Mouse (Mus musculus) lung, postnatal 25 days (tissue): ENCODE data around the gene Cdh4.

Experiments used
- DNase-seq: peaks from one replicate; pipeline ENCODE4 v3.0.0; 2022; ENCODE audit warnings: low spot score

The Cdh4 gene

DNA sequence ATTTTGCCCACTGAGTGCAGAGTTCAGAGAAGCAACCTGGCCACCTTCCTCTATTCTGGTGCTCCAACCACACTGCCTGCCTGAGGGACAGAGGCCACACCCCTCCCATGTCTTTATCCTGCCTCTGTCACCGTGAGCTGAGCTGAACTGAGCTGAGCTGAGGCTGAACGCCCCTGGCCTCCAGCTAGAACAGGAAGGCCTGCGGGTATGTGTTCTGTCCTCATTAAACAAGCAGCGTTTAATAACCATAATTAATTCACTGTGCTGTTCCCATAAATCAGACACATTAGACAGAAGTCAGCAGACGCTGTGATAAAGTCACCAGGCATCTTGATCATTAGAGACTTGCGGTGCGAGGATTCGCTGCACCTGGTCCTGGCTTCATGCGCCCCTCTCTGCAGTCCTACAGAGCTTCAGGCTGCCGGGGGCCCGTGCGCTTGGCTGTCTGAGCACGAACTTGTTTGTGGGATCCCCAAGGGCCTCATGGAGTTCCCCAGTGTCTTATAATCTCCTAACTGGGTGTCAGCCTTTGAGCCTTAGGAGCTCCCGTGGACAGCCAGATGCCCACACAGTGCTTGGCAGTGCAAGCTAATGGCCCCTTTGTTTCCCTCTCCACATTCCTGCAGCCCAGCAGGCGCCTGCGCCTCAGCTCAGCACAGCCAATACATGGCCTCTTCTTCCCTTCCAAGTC lies 291.1 kb downstream of the Cdh4 start:
- DNase-seq, result no peak

DNA sequence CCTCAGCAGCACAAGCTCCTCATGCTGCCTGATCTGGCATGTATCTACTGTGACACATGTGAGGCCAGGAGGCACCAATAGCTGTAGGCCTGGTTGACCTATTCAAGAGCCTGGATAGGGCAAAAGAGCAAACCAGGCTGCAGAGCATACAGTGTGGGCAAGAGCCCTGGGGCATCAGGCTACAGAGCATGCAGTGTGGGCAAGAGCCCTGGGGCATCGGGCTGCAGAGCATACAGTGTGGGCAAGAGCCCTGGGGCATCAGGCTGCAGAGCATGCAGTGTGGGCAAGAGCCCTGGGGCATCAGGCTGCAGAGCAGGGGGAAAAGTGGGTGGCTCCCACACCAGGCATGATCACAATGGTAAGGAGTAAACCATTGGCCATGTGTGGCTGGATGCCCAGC lies 300.2 kb downstream of the Cdh4 start:
- no peak for DNase-seq

DNA sequence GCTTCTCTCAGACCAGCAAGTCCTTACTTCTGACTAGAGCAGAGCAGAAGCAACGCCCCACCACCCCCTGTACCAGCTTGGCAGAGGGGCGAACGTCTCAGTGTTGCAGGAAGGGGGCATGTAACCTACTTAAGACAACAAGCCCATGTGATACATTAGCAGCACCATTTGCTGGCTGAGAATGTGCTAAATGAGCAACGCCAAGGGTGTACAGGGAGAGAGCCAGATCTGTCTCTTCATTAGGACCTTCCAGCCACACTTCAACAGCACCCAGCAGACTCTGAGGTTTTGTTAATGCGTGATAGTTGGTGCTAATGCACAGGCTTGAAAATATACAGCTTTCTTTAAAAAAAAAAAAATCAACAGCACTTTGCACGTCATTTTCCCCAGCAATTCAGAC lies 300.6 kb downstream of the Cdh4 start:
- no peak for DNase-seq

DNA sequence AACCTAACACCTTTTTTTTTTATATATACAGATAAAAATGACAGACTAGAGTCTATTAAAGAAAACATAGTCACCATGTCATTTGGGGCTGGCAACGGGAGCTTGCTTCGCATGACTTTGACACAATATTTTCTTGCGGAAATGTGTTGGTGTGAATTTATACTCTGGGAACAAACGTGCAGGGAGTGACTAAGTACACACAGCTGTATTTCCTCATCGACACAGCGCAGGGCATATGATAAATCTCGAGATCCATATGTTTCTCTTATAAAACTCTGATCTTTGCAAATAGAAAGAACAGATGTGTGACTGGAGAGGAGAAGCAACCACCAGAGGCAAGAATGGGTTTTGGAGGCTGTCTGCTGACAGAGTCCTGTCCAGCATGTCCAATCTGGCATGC lies 304.3 kb downstream of the Cdh4 start:
- DNase-seq, result no peak

DNA sequence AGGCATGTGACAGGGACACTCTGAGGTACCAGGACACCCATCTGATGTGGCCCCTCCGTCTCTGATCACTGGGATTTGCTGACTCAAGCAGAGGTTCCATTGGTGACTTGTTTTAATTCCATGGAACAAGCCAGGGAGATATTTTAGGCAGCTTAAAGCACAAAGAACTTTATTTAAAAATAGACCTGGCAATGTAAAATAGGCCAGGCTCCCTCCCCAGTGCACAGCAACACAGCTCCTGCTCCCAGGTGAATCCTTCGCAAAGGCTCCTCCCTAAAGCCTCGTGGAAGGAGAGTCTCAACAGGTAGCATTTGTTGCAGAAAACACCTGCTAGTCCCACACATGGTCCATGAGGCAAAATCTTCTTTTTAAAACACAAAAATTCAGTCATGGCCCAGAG lies 307.2 kb downstream of the Cdh4 start:
- no peak for DNase-seq

DNA sequence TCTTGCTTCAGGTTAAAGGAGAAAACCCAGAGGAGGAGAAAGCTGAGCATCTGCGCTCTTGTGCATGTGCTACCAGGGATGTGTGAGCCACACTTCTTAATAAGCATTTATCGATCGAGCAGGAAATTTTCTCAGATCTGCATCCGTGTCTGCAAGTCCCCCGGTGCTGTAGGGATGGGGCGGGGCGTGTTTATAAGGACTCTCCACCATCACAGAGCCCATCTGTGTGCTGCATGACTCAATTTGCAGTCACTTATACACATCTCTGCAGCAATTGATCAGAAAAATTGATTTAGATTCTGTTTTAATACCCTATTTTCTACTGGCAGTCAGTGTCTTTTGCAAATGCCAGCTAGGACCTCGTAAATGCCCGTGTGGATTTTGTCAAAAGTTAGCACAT lies 311.6 kb downstream of the Cdh4 start:
- DNase-seq, result no peak

DNA sequence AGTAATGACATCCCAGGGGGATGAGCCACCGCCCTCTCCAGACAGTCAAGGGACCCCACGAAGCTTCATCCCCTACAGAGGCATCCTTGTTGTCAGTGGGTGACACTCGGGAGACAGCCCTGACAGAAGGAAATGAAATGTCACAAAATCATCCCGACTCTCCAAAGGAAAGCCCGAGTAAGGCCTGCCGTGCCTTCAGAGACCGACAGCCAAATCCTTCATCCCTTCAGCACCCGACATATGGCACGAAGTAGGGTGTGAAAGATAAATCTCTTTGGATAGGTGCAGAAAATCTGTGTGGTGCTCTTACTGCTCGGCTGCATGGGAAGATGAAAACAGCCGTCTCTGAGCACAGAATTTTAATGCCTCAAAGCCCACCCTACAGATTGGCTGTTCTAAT lies 312.5 kb downstream of the Cdh4 start:
- no peak for DNase-seq

DNA sequence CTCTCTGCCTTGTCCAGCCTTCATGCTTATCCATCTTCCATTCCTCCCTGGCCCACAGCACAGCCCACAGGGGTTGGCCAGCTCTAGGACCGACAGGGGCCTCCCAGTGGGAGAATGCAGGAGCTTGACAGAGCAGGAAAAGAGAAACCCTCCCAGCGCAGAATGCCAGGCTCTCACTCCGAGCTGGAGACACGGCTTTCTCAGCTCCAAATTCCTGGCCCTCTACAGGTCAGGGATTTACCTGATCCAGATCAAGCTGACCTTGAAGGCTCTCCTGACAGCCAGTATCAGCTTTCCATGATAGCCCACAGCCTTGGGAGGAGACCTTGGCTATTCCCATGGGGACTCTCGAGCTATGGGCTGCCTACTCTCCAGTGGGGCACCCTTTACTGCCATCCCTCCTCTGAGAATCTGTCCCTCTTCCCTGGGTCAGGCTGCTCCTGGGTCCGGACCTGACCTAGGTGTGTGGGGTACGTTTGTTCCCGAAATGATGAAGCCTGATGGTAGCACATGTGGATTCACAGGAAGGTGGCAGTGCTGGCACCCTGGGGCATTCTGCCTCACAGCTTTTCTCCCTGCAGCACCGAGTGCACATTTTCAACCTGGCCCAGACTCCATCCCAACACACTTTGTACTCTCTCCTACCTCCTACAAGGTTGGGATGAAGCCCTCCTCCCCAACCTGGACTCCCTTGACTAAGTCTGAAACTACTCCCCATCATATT lies 319.6 kb downstream of the Cdh4 start:
- DNase-seq, result no peak

DNA sequence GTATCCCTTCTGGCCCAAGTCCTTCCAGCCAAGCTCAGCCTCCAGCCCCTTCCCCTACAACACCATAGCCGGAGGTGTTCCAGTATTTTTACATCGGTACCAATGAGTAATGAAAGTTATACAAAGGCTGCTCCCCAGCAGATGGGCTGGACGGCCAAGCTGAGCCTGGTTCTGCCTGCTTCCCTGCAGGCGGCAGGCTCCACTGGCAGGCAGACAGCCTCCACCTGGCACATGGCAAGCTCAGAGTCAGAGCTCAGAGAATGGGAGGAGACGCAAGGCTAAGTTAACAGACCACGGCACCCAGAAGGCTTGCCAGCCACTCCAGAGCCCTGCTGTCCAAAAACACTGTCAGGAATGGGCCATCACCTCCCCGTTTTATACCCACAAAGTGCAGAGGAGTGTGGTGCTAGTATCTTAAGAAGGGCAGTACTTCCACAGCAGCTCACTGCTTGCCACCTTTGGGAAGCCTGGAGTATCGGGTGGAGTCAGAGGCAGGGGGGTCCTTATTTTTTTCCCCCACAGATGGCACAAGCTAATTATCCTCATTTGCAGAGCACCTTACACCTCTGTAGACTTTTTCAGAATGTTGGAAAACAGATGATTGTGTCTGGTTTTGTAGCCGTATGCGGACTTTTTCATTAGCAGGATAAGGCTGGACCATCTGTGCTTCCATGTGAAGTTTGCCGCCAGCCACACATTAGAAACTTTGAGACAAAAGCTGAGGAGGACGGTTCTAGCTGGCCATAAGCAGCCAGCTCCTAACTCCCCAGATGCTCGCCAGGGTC lies 320.5 kb downstream of the Cdh4 start:
- no peak for DNase-seq

DNA sequence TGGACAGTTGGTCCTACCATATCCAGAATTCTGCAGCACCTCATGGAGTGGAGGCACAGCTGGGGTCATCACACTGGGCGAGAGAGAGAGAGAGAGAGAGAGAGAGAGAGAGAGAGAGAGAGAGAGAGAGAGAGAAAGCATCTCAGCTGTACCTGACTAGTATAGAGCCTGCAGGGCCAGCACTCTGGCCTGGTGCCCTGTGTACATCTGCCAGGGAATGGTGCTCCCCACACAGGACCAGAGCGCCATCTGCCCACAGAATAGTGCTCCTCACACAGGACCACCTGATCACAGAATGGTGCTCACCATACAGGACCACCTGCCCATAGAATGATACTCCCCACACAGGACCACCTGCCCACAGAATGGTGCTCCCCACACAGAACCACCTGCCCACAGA lies 322.2 kb downstream of the Cdh4 start:
- no peak for DNase-seq

DNA sequence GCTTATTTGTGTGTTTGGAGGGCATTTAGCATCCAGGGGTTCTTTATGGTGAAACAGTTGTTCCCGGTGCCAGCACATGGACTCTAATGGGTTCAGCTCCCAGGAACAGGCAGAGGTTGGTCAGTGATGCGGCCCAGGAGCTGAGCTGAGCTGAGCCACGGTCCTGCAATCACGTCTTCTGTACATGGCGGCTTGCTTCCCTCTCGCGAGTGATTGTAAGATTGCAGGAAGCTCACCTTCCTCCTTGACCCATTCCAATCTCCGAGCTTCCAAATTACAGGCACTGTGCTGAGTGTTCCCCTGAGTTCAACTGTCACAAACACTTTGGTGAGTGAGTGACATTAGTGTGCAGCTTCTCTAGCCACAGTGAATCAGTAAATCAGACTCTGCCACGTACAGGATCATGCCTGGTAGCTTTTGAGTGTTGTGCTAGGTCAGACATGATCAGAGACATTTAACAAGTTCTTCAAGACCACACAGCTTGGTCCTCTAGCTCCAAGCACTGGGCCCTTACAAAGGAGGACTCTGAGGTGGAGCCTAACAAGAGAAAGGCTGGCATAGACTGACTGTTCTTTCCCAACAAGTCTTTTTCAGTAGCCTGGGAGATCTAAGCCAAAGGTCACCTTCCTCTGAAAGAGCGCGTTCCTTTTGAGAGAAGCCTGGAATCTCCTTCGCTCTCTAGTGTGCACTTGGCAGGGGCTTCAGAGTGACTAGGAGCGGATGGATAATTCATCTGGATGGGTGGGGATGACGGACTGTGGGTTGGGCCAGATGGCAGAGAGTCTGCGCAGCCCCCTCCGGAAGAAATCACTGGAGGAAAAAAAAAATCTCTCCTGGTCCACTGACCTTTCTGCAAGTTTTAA lies 324.7 kb downstream of the Cdh4 start:
- peak; percentile 6 for DNase-seq

DNA sequence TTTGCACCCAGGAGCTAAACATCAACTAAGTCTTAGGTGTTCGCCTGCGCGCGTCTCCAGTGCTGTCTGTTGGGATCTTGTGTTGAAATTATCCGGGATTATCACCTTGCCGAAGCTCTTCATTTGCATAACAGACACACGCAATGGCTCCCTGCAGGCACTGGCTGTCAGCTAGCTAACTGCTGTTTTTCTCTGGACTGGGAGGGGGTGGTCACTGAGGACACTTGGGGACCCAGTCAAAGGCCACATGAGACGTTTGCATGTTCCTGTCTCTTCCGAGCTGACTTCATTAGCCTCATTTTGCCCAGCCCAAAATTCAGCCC lies 325.3 kb downstream of the Cdh4 start:
- DNase-seq, result no peak

DNA sequence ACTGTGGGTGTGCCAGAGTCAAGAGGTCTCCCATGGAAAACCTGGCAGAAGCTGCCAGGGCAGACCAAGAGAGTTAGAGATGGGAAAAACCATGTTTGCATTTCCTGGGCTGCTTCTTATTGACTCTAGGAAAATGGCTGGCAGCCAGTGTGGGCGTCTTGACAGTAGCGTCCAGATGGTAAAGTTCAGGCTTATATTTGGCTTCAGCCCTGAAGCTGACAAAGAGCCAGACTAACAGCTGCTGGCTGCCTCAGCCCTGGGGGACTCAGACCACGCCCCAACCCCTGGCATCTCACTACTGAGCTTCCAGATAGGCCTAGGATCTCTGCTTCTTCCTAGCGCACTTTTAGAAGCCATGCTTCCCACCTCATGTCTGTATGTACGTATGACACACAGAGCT lies 326.9 kb downstream of the Cdh4 start:
- DNase-seq, result peak; percentile 43

DNA sequence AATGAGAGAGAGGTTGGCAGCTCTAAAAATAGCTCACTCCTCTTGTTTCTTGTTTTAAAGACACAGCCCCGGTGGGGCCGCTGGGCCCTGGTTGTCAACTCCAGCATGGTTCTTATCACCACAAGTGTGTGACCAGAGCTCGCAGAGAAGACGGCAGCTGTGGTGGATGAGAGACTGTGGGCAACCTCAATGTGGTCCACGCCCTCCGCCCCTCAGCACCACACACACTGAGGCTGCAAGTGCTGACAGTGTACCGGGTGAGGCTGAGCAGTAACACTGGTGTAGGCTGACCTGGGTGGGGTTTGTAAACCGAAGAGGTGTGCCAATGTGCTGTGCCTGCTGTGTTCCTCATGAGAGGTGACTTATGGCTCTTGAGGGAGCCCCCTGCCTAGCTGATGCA lies 327.7 kb downstream of the Cdh4 start:
- no peak for DNase-seq

DNA sequence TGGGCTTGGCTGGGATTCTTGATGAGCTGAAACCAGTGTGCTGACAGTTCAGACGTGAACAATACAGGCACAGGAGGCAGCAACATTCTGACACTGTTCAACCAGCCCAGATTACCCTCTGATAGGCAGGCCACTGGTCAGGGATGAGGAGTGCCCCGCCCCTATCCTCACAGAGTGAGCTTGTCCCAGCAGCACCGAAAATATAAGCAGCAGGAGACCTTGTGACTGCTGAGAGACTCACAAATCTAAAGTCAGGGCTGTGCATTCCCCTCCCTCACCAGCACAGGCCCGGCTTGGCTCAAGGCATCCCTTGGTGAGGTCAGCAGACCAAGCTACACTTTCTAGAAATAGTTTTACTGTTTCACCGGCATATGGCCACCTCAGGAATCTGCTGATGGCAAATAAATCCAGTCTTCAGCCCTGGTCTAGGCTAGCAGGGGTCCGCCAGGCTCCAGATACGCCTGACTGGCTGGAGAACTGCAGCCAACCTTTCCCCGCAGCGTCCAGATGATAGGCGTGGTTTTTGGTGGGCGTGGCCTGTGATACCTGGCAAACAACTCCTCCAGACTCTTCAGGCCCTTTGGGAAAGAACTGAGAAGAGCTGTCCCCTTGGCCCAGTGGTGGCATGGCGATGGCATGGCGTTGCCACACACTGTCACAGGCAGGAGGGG lies 332.3 kb downstream of the Cdh4 start:
- DNase-seq, result peak; percentile 16

DNA sequence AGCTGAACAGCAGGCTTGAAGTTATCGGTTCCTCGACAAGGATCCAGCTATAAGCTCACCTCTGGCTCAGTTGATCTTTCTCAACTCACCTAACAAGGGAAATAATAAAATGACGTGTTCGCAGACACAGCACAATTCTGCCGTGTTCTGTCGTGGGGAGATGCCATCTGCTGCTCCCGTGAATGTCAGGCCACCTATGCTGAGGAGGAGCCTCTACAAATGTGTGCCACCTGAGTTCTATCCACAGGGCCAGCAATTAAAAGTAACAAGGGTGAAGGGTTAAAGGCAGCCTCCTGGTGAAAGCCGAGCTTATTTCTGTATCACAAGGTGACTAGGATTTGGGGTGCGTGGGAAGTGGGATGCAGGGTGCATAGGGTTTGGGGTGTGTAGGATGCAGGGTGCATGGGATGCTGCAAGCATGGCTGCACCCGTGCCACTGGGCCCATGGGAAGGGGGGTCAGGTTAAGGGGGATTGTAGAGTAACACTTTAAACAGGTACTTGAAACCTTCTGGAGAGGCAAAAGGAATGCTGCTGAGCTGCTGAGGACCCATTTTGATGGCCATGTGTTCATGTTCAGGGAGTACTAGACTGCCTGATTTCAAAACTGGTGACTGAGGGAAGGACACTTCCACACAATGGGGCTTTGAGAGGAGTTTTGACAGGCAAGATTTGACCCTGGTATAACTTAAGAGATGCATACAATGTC lies 333.9 kb downstream of the Cdh4 start:
- peak; percentile 52 for DNase-seq

DNA sequence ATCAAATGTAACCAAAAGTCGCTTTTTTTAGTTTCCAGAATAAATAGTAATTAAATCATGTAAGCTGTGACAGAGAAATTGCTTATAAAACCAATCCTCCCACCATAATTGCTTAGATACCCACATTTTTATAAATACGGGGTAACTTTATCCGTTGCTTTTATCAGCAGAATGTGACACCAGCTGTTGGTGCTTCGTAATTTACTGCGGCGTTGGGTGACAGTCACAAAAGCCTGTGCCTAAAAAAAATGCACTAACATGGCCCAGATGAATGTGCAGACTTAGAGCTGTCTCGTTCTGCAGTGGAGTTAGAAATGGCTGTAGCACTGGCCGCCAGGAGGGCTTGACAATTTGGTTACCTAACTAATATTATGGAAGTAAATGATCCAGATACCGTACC lies 337.0 kb downstream of the Cdh4 start:
- no peak for DNase-seq

DNA sequence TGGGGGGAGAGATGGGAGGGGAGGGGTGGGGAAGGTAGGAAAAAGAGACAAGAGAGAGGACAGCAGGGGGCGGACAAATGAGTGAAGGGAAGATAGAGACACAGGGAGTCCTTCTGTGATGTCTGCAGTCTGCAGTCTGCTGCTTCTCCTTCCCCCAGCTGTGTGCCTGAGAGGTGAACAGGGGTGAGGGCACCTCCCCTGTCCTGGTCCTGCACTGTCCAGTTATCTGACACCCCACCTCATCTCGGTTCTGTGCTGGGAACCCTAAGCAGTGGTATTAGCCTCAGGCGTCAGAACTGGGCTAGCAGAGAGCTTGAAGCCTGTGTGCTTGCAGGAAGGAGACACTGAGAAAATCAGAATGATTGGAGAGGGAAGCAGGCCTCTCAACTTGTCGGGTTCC lies 338.7 kb downstream of the Cdh4 start:
- DNase-seq, result no peak

DNA sequence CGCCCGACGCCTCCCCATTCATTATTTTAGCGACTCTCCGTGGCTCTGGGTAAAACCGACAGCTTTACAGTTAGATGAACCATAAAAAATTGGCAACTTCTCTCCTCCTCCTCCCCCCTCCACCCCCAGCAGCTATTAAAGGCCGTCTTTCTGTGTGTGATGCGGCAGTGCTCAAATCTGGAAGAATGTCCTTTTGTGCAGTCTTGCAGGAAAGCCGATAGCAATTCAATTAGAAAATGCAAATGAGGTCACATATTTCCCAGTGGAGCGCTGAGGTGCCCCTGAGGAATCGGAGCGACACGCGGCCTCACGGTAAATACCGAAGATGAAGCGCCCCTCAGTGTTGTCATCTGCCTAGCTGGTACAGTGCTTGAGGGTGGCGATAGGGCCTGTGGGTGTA lies 345.0 kb downstream of the Cdh4 start:
- DNase-seq, result no peak

DNA sequence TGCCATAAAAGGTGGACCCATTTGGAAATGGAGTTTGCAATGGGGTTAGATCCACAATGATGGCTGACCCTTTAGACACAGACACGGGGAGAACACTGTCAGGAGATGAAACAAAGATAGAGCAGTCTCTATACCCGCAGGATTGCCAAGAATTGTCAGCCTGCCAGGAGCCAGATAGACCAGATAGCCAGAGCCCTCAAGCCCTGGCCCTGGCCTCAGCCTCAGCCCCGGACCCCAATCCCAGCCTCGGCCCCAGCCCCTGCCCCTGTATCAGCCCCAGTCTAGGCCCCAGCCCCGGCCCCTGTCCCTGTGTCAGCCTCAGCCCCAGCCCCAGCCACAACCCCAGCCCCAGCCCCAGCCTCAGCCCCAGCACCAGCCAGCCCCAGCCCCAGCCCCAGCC lies 345.6 kb downstream of the Cdh4 start:
- DNase-seq, result no peak

DNA sequence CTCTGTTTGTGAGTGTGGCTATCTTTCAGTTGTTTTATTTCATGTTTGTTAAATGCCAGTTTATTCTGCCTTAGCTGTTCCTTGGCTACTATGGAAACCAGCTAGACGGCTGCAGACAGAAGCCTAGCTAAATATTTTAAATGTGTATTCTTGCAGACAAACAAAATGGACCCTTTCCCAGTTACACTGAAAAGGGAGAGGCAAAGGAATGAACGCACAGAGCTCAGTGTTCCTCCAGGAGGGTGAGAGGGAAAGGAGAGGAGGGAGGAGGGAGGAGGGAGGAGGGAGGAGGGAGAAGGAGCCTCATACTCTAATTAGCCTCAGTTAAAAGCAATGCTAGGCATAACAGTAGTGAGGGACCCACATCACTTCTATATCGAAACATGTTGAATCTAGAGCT lies 348.5 kb downstream of the Cdh4 start:
- DNase-seq, result no peak
